17 mouse cellular contexts compared by ENCODE assay signal in the genomic region with DNA sequence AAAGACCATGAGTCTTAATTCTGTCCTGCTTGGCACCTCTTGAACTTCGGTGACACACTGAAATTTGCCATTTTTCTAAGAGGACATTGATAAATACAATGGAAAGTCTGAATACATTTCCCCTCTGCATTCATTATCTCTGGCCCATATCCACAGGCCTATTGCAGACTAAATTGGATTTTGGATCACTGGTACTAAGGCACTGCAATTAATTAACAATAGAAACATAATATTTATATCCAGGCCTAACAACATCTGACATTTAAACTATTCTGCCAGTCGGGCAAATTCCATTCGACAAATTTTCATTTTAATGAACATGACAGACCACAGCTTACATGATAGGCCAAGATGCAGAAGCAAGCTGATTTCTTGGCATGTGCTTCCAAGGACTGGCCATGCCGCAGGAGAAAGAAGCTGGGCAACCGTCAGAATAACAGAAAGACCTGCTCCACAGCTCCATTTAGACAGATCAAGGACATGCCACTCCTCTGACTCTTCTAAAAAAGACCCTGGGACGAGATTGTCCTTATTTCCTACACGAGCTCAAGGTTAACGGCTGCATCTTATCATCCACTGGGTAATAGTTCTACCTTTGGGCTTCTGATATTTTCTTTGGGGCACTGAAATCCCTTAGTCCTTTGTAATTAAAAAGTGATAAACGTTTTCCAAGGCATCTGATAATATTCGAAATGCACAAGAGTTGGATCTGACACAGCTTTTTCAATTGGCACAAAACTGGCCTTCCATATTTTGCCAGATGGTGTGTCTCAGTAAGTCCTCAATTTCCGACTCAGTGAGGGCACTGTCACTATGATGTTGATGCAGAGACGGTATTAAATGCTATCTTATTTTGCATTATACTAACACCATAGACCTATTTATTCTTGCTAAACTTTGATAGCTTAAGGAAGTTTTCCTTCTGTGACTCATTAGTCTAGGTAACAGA. TPM values are rescaled to one million over a fixed set of nuclear protein-coding genes. Genes with fewer than 3 reads are reported as not detected.
DNase-seq lines count a peak whose midpoint lies in the region; TF ChIP-seq lines count a peak whose summit lies in the region.
"Had no signal": no experiment of that assay in that cellular context is flagged by ENCODE, and none has a peak within 500 bp of the region (broad histone marks: within the 10 kb centered on the region; RNA-seq: fewer than 3 reads in every experiment).

No protein-coding gene starts in this region.

- DNase-seq in cerebellum, postnatal 10 days = peak; percentile 68 to 75
- no peak for DNase-seq in cerebellum, adult 11 months
- peak; percentile 12 to 32 for DNase-seq in layer of hippocampus, adult 18-20 months (ENCODE audit: low spot score in 2 of 2)
- no peak for DNase-seq in layer of hippocampus, postnatal 36 days
- DNase-seq in brain, embryonic 14.5 days (ENCODE audit: low read depth) = peak; percentile 35
- DNase-seq in layer of hippocampus, postnatal 14 days (ENCODE audit: low spot score in 2 of 2) = peak; percentile 13 to 35
- DNase-seq in embryo, embryonic 9.5 days (ENCODE audit: extremely low spot score) = no peak
- DNase-seq: adrenal gland, postnatal 25 days; gastrocnemius, postnatal 10 days; heart, adult 11 months; heart, postnatal 14 days; kidney, postnatal 4 days; lung, embryonic 14.5 days; lung, postnatal 36 days; right cerebral cortex, postnatal 25 days had no signal

- no peak for TF ChIP-seq POLR2A in brain, embryonic 14.5 days (IDR thresholded peaks at IDR 0.05; ENCODE audit: borderline replicate concordance, extremely low read depth, insufficient read depth, insufficient read length, poor library complexity, severe bottlenecking)

- no peak for TF ChIP-seq CTCF in brain, embryonic 14.5 days (IDR thresholded peaks at IDR 0.05; ENCODE audit: borderline replicate concordance, extremely low read depth, insufficient read depth, insufficient read length)

RNA-seq across cellular contexts. Expression of gene Fhit, which starts 27.8 kb away (rescaled TPM):
- 1 to 10 TPM; 4.0 to 5.5 TPM for total RNA-seq in layer of hippocampus, adult 18-20 months (2021)
- 1 to 10 TPM; 4.8 to 6.8 TPM for total RNA-seq in layer of hippocampus, postnatal 36 days (2021)
- 4.2 and 5.3 TPM in 2 replicates for polyA plus RNA-seq in brain, embryonic 14.5 days (2012; rRNA removed)
- total RNA-seq in layer of hippocampus, postnatal 14 days (2021) = 1 to 10 TPM; 5.1 to 6.5 TPM
- polyA plus RNA-seq: C2C12; erythroblast, embryonic 14.5 days had no signal

Comparison
In these comparisons a context has a peak if more than half of its experiments do, and no peak if none do; other contexts are left out.
1. DNase-seq: peak in cerebellum, postnatal 10 days (2 of 2), layer of hippocampus, adult 18-20 months (2 of 2), brain, embryonic 14.5 days (single experiment) and layer of hippocampus, postnatal 14 days (2 of 2); none in cerebellum, adult 11 months (single experiment), layer of hippocampus, postnatal 36 days (0 of 2) and embryo, embryonic 9.5 days (single experiment).